Comparison of ENCODE assay signal across 8 mouse cellular contexts in genomic region chr19:10258279-10259011, GRCm38 (mm10). TPM values are rescaled to one million over a fixed set of nuclear protein-coding genes. Genes with fewer than 3 reads are reported as not detected.
DNase-seq lines count a peak whose midpoint lies in the region; ATAC-seq lines count a peak whose summit lies in the region.

No protein-coding gene starts in this region.

- no peak overlapping the region for H3K4me3 ChIP-seq in embryonic facial prominence, embryonic 12.5 days
- H3K4me3 ChIP-seq in kidney, embryonic 16.5 days (ENCODE audit: low read length): no peak overlapping the region
- H3K4me3 ChIP-seq in liver, embryonic 12.5 days: no peak overlapping the region
- no peak overlapping the region for H3K4me3 ChIP-seq in stomach, embryonic 15.5 days (replicated peaks)

- peak; percentile 82 to 84 for DNase-seq in B cell, adult 2 months
- DNase-seq in adrenal gland, postnatal 4 days (ENCODE audit: low spot score in 2 of 2): peak; percentile 43 to 72
- DNase-seq in heart, adult 9 months (ENCODE audit: low spot score in 2 of 2): peak; percentile 59 to 72
- peak; percentile 82 for DNase-seq in neural tube, embryonic 10.5 days (ENCODE audit: extremely low spot score, low spot score)

- H3K27ac ChIP-seq in embryonic facial prominence, embryonic 12.5 days: no peak overlapping the region
- no peak overlapping the region for H3K27ac ChIP-seq in kidney, embryonic 16.5 days (ENCODE audit: low read length)
- H3K27ac ChIP-seq in liver, embryonic 12.5 days: no peak overlapping the region
- H3K27ac ChIP-seq in stomach, embryonic 15.5 days: no peak overlapping the region

- no peak overlapping the region for H3K4me2 ChIP-seq in embryonic facial prominence, embryonic 12.5 days (replicated peaks)
- no peak overlapping the region for H3K4me2 ChIP-seq in kidney, embryonic 16.5 days (replicated peaks; ENCODE audit: low read depth, low read length)
- no peak overlapping the region for H3K4me2 ChIP-seq in liver, embryonic 12.5 days
- no peak overlapping the region for H3K4me2 ChIP-seq in stomach, embryonic 15.5 days

- ATAC-seq in embryonic facial prominence, embryonic 12.5 days (ENCODE audit: insufficient number of reproducible peaks, insufficient read depth, low FRiP score, low TSS enrichment): peak; percentile 44; the same call in 1 of the 2 replicates
- ATAC-seq in kidney, embryonic 16.5 days (ENCODE audit: low FRiP score, low TSS enrichment): peak; percentile 46
- peak; percentile 53 for ATAC-seq in liver, embryonic 12.5 days
- peak; percentile 29; the same call in 1 of the 2 replicates for ATAC-seq in stomach, embryonic 15.5 days (ENCODE audit: insufficient read depth, low FRiP score, low read depth)

- H3K4me1 ChIP-seq in embryonic facial prominence, embryonic 12.5 days: peaks cover 4% of the 10 kb centered on the region; the same call in 1 of the 2 replicates
- H3K4me1 ChIP-seq in kidney, embryonic 16.5 days (ENCODE audit: insufficient read depth, low read length): no peaks in the 10 kb centered on the region
- no peaks in the 10 kb centered on the region for H3K4me1 ChIP-seq in liver, embryonic 12.5 days
- H3K4me1 ChIP-seq in stomach, embryonic 15.5 days: peaks cover 3% of the 10 kb centered on the region; the same call in 1 of the 2 replicates

- WGBS in embryonic facial prominence, embryonic 12.5 days: 19% methylated on average over 6 of the region's 6 CpGs
- 18% methylated on average over 6 of the region's 6 CpGs for WGBS in kidney, embryonic 16.5 days
- 14% methylated on average over 6 of the region's 6 CpGs for WGBS in liver, embryonic 12.5 days (ENCODE audit: insufficient replicate concordance)
- WGBS in stomach, embryonic 15.5 days: 19% methylated on average over 6 of the region's 6 CpGs

- H3K9me3 ChIP-seq in embryonic facial prominence, embryonic 12.5 days: no peaks in the 10 kb centered on the region
- no peaks in the 10 kb centered on the region for H3K9me3 ChIP-seq in kidney, embryonic 16.5 days (ENCODE audit: low read length)
- no peaks in the 10 kb centered on the region for H3K9me3 ChIP-seq in liver, embryonic 12.5 days (replicated peaks)
- no peaks in the 10 kb centered on the region for H3K9me3 ChIP-seq in stomach, embryonic 15.5 days

- no peaks in the 10 kb centered on the region for H3K27me3 ChIP-seq in embryonic facial prominence, embryonic 12.5 days
- H3K27me3 ChIP-seq in kidney, embryonic 16.5 days (ENCODE audit: insufficient read depth, low read length): no peaks in the 10 kb centered on the region
- peaks cover 38% of the 10 kb centered on the region for H3K27me3 ChIP-seq in liver, embryonic 12.5 days (replicated peaks)
- no peaks in the 10 kb centered on the region for H3K27me3 ChIP-seq in stomach, embryonic 15.5 days (replicated peaks)

- H3K36me3 ChIP-seq in embryonic facial prominence, embryonic 12.5 days: no peaks in the 10 kb centered on the region
- H3K36me3 ChIP-seq in kidney, embryonic 16.5 days (ENCODE audit: insufficient read depth, low read length): no peaks in the 10 kb centered on the region
- no peaks in the 10 kb centered on the region for H3K36me3 ChIP-seq in liver, embryonic 12.5 days
- no peaks in the 10 kb centered on the region; the same call in 1 of the 2 replicates for H3K36me3 ChIP-seq in stomach, embryonic 15.5 days

- no peak overlapping the region for H3K9ac ChIP-seq in embryonic facial prominence, embryonic 12.5 days
- H3K9ac ChIP-seq in kidney, embryonic 16.5 days (replicated peaks; ENCODE audit: low read length): no peak overlapping the region
- H3K9ac ChIP-seq in liver, embryonic 12.5 days: no peak overlapping the region
- no peak overlapping the region for H3K9ac ChIP-seq in stomach, embryonic 15.5 days

RNA-seq across cellular contexts. Expression of gene Myrf, which starts 17.9 kb away (rescaled TPM):
- 1 to 10 TPM; 6.2 to 9.1 TPM for total RNA-seq in adrenal gland, postnatal 4 days (2021)
- 1.9 and 2.5 TPM in 2 replicates for polyA plus RNA-seq in embryonic facial prominence, embryonic 12.5 days (2016; fragmentation: Nextera tagmentation; extraction: Ambion mirVana)
- 3.9 and 4.2 TPM in 2 replicates for polyA plus RNA-seq in kidney, embryonic 16.5 days (2015; fragmentation: Nextera tagmentation; extraction: Ambion mirVana)
- polyA plus RNA-seq in liver, embryonic 12.5 days (2016; fragmentation: Nextera tagmentation; extraction: Ambion mirVana): 6.6 TPM in 2 replicates
- polyA plus RNA-seq in stomach, embryonic 15.5 days (2015; fragmentation: Nextera tagmentation; extraction: Ambion mirVana): 17.5 and 17.8 TPM in 2 replicates

RNA-seq across cellular contexts. Expression of gene Dagla, which starts 46.2 kb away (rescaled TPM):
- total RNA-seq in adrenal gland, postnatal 4 days (2021): 1 to 10 TPM; 5.2 to 6.4 TPM
- 3.0 and 3.1 TPM in 2 replicates for polyA plus RNA-seq in embryonic facial prominence, embryonic 12.5 days (2016; fragmentation: Nextera tagmentation; extraction: Ambion mirVana)
- polyA plus RNA-seq in kidney, embryonic 16.5 days (2015; fragmentation: Nextera tagmentation; extraction: Ambion mirVana): 3.2 and 4.2 TPM in 2 replicates
- polyA plus RNA-seq in liver, embryonic 12.5 days (2016; fragmentation: Nextera tagmentation; extraction: Ambion mirVana): 0.55 and 0.56 TPM in 2 replicates
- polyA plus RNA-seq in stomach, embryonic 15.5 days (2015; fragmentation: Nextera tagmentation; extraction: Ambion mirVana): 3.3 and 3.7 TPM in 2 replicates

RNA-seq across cellular contexts. Expression of gene Fen1, which starts 54.5 kb away (rescaled TPM):
- 10 to 100 TPM; 32.9 to 35.8 TPM for total RNA-seq in adrenal gland, postnatal 4 days (2021)
- 90.1 and 95.5 TPM in 2 replicates for polyA plus RNA-seq in embryonic facial prominence, embryonic 12.5 days (2016; fragmentation: Nextera tagmentation; extraction: Ambion mirVana)
- 103 and 107 TPM in 2 replicates for polyA plus RNA-seq in kidney, embryonic 16.5 days (2015; fragmentation: Nextera tagmentation; extraction: Ambion mirVana)
- polyA plus RNA-seq in liver, embryonic 12.5 days (2016; fragmentation: Nextera tagmentation; extraction: Ambion mirVana): 198 and 200 TPM in 2 replicates
- 86.3 and 92.0 TPM in 2 replicates for polyA plus RNA-seq in stomach, embryonic 15.5 days (2015; fragmentation: Nextera tagmentation; extraction: Ambion mirVana)

RNA-seq across cellular contexts. Expression of gene Tmem258, which starts 54.6 kb away (rescaled TPM):
- total RNA-seq in adrenal gland, postnatal 4 days (2021): 100 to 1,000 TPM; 161 to 182 TPM
- 389 and 410 TPM in 2 replicates for polyA plus RNA-seq in embryonic facial prominence, embryonic 12.5 days (2016; fragmentation: Nextera tagmentation; extraction: Ambion mirVana)
- polyA plus RNA-seq in kidney, embryonic 16.5 days (2015; fragmentation: Nextera tagmentation; extraction: Ambion mirVana): 430 and 433 TPM in 2 replicates
- 350 and 353 TPM in 2 replicates for polyA plus RNA-seq in liver, embryonic 12.5 days (2016; fragmentation: Nextera tagmentation; extraction: Ambion mirVana)
- 473 and 509 TPM in 2 replicates for polyA plus RNA-seq in stomach, embryonic 15.5 days (2015; fragmentation: Nextera tagmentation; extraction: Ambion mirVana)
